25 mouse cellular contexts compared by ENCODE assay signal in the genomic region with DNA sequence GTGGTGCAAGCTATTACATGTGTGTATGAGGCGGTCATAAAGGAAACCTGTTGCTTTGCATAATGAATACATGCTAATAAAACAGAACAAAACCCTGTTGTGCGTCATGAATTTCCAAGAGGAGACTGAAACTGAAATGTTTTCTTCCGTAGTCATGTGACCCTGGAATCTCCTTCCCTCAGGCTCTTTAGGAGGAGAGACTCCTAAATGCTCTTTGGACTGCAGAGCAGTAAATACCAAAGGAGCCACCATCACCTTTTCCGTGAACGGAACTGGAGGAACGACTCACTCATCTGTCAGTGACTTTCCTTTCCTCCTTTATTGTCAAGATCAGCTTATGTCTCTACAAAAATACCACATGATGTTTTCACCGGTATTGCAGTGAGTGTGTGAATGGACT.
"Had no signal": no experiment of that assay in that cellular context is flagged by ENCODE, and none has a peak within 500 bp of the region (broad histone marks: within the 10 kb centered on the region; RNA-seq: fewer than 3 reads in every experiment).

No protein-coding gene starts in this region.

- H3K4me2 ChIP-seq: kidney, embryonic 15.5 days; limb, embryonic 13.5 days; liver, embryonic 12.5 days; liver, embryonic 15.5 days; lung, embryonic 15.5 days; neural tube, embryonic 12.5 days; neural tube, embryonic 15.5 days had no signal

- H3K4me3 ChIP-seq: kidney, embryonic 15.5 days; left cerebral cortex, adult 2 months; limb, embryonic 10.5 days; limb, embryonic 13.5 days; liver, embryonic 12.5 days; liver, embryonic 15.5 days; lung, embryonic 15.5 days; megakaryocyte, embryonic 14.5 days; midbrain, embryonic 10.5 days; neural tube, embryonic 12.5 days; neural tube, embryonic 15.5 days had no signal

- H3K27ac ChIP-seq: kidney, embryonic 15.5 days; left cerebral cortex, adult 2 months; limb, embryonic 10.5 days; limb, embryonic 13.5 days; liver, embryonic 12.5 days; liver, embryonic 15.5 days; lung, embryonic 15.5 days; midbrain, embryonic 10.5 days; neural tube, embryonic 12.5 days; neural tube, embryonic 15.5 days had no signal

- H3K9me3 ChIP-seq: kidney, embryonic 15.5 days; limb, embryonic 10.5 days; limb, embryonic 13.5 days; liver, embryonic 12.5 days; liver, embryonic 15.5 days; lung, embryonic 15.5 days; megakaryocyte, embryonic 14.5 days; midbrain, embryonic 10.5 days; neural tube, embryonic 12.5 days; neural tube, embryonic 15.5 days had no signal

- H3K36me3 ChIP-seq: kidney, embryonic 15.5 days; liver, embryonic 12.5 days; liver, embryonic 15.5 days; lung, embryonic 15.5 days; neural tube, embryonic 15.5 days had no signal

- H3K4me1 ChIP-seq: kidney, embryonic 15.5 days; limb, embryonic 10.5 days; limb, embryonic 13.5 days; lung, embryonic 15.5 days; neural tube, embryonic 12.5 days; neural tube, embryonic 15.5 days had no signal

- ATAC-seq: liver, embryonic 12.5 days had no signal

- H3K27me3 ChIP-seq: kidney, embryonic 15.5 days; limb, embryonic 13.5 days; liver, embryonic 12.5 days; liver, embryonic 15.5 days; lung, embryonic 15.5 days; megakaryocyte, embryonic 14.5 days; neural tube, embryonic 12.5 days; neural tube, embryonic 15.5 days had no signal

- H3K9ac ChIP-seq: kidney, embryonic 15.5 days; limb, embryonic 13.5 days; liver, embryonic 12.5 days; liver, embryonic 15.5 days; lung, embryonic 15.5 days; neural tube, embryonic 12.5 days; neural tube, embryonic 15.5 days had no signal

- DNase-seq: kidney, adult 8-10 months; kidney, postnatal 14 days; layer of hippocampus, postnatal 36 days; liver; lung, adult 18-20 months; lung, postnatal 10 days; lung, postnatal 36 days; midbrain, embryonic 14.5 days; retina, postnatal 1 day; right cerebral cortex, postnatal 25 days; spleen, adult 18-20 months; thymus, adult 18-20 months; thymus, postnatal 14 days; thymus, postnatal 4 days had no signal
